22 mouse cellular contexts compared by ENCODE assay signal in the genomic region with DNA sequence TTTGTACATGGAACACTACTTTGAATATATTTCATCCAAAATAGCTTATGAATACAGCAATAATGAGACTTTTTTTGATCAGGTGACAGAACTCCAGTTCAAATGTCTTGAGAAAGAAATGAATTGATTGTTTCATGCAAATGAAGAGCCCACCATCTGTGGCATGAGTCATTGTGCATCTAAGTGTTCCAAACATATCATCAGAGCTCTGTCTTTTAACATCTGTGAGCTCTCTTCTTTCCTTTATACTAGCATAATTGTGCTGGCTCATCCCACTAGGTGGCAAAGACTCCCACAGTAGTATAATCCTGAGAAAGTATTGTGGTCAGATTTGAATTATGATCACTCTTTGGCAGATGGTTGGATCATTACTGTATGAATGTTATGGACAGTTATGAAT.
"Had no signal": no experiment of that assay in that cellular context is flagged by ENCODE, and none has a peak within 500 bp of the region (broad histone marks: within the 10 kb centered on the region; RNA-seq: fewer than 3 reads in every experiment).

No protein-coding gene starts in this region.

- H3K27ac ChIP-seq: limb, embryonic 12.5 days; limb, embryonic 15.5 days; liver, embryonic 14.5 days; macrophage; midbrain, embryonic 12.5 days; midbrain, embryonic 15.5 days; neural tube, embryonic 13.5 days; stomach, postnatal 0 days had no signal

- DNase-seq: kidney, adult 18-20 months; kidney, adult 9 months; kidney, postnatal 14 days; kidney, postnatal 4 days; left cerebral cortex, postnatal 4 days; liver, postnatal 0 days; lung, embryonic 14.5 days; retina, postnatal 1 day; right cerebral cortex, postnatal 4 days; thymus, postnatal 25 days had no signal

- H3K9ac ChIP-seq: limb, embryonic 12.5 days; limb, embryonic 15.5 days; liver, embryonic 14.5 days; liver, postnatal 0 days; lung, embryonic 14.5 days; midbrain, embryonic 12.5 days; midbrain, embryonic 15.5 days; neural tube, embryonic 13.5 days had no signal

- H3K4me2 ChIP-seq: limb, embryonic 12.5 days; limb, embryonic 15.5 days; liver, embryonic 11.5 days; lung, embryonic 14.5 days; midbrain, embryonic 12.5 days; midbrain, embryonic 15.5 days; neural tube, embryonic 13.5 days had no signal

- H3K36me3 ChIP-seq: limb, embryonic 12.5 days; limb, embryonic 15.5 days; midbrain, embryonic 12.5 days; midbrain, embryonic 15.5 days; neural tube, embryonic 13.5 days had no signal

- H3K27me3 ChIP-seq: limb, embryonic 12.5 days; limb, embryonic 15.5 days; midbrain, embryonic 12.5 days; midbrain, embryonic 15.5 days; neural tube, embryonic 13.5 days had no signal

- H3K9me3 ChIP-seq: limb, embryonic 12.5 days; limb, embryonic 15.5 days; midbrain, embryonic 12.5 days; midbrain, embryonic 15.5 days; neural tube, embryonic 13.5 days had no signal

- ATAC-seq: intestine, embryonic 16.5 days; liver, postnatal 0 days; lung, postnatal 0 days; midbrain, embryonic 15.5 days had no signal

- H3K4me1 ChIP-seq: limb, embryonic 12.5 days; limb, embryonic 15.5 days; midbrain, embryonic 12.5 days; midbrain, embryonic 15.5 days; neural tube, embryonic 13.5 days had no signal

- H3K4me3 ChIP-seq: limb, embryonic 12.5 days; limb, embryonic 15.5 days; midbrain, embryonic 12.5 days; midbrain, embryonic 15.5 days; myocyte; neural tube, embryonic 13.5 days had no signal
